Mouse (Mus musculus) spleen, adult 2 months (tissue): ENCODE data around the gene Eif2ak3. TPM values are rescaled to one million over a fixed set of nuclear protein-coding genes. Genes with fewer than 3 reads are reported as not detected.
A peak's percentile ranks its signal among the peaks of the same experiment; 100 is the strongest.

Experiments
- DNase-seq, 2 experiments: peaks; one replicate each; pipeline versions ENCODE4 v3.0.0 to v3.0.0-alpha.2; 2012 to 2021; ENCODE audit warnings: low spot score in 2 of 2, low read depth in 1 of 2
- H3K27ac ChIP-seq: fragments of 200-500 bp; 2 replicates; pipeline ENCODE4 v1.5.1; 2012; ENCODE audit warnings: low read length, inconsistent platforms; ENCODE audit not compliant: insufficient read depth
- H3K27me3 ChIP-seq: fragments of 200-500 bp; 2 replicates; pipeline ENCODE4 v1.6.1; 2012; ENCODE audit warnings: mild to moderate bottlenecking, moderate library complexity, low read length, inconsistent platforms; ENCODE audit not compliant: control insufficient read depth, insufficient read depth
- H3K36me3 ChIP-seq: fragments of 200-500 bp; 2 replicates; pipeline ENCODE4 v1.6.1; 2012; ENCODE audit warnings: mild to moderate bottlenecking, low read length, inconsistent platforms; ENCODE audit not compliant: control insufficient read depth, insufficient read depth
- H3K4me1 ChIP-seq: fragments of 200-500 bp; 2 replicates; pipeline ENCODE4 v1.6.1; 2011; ENCODE audit warnings: inconsistent platforms; ENCODE audit not compliant: control insufficient read depth, insufficient read depth, insufficient read length
- H3K4me3 ChIP-seq: fragments of 200-500 bp; 2 replicates; pipeline ENCODE4 v1.5.1; 2011; ENCODE audit warnings: mild to moderate bottlenecking, inconsistent platforms; ENCODE audit not compliant: insufficient read depth, insufficient read length; ENCODE audit errors: extremely low read depth
- CTCF ChIP-seq: fragments of 200-500 bp; IDR thresholded peaks from 2 replicates; pipeline ENCODE4 v1.5.1; 2011; ENCODE audit warnings: mild to moderate bottlenecking, inconsistent platforms; ENCODE audit not compliant: insufficient read depth, insufficient read length, insufficient replicate concordance; ENCODE audit errors: extremely low read depth
- POLR2A ChIP-seq: fragments of 200-500 bp; IDR thresholded peaks from 2 replicates; pipeline ENCODE4 v1.6.1; 2011; ENCODE audit warnings: low read depth, low read length, inconsistent platforms
- WGBS: fragments of 180-500 bp; shearing (Covaris S2); methylation state at CpG from one replicate; pipeline ENCODE4 v1.1.7; 2018; 5-methylcytosine and 5-hydroxymethylcytosine counted together
- polyA plus RNA-seq: library from polyadenylated mRNA; depleted of rRNA; stranded (reverse); fragments of >200 nt; gene quantifications from 2 replicates; pipeline ENCODE4 v1.2.3, GENCODE M21; 2012; rRNA removed

Gene Eif2ak3
- polyA plus RNA-seq, 1 experiment, result 15.7 TPM

DNA sequence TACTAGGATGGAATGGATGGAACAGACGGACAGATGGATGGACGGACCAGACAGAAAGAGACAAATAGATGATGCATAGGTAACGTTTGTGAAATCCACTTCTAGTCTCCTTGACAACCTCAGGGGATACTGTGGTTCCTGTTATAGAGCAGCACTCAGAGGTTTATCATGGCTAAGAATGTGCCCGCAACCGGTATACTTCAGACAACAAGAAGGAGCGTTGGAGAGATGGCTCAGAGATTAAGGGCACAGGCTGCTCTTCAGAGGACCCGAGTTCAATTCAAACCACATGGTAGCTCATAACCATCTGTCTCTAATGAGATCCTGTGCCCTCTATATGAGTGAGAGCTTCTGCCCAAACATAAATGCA lies 68.1 kb downstream of the Eif2ak3 start:
- DNase-seq, result no peak
- no peaks in the 10 kb centered on the region for H3K4me1 ChIP-seq
- 71% methylated on average over 7 of the region's 7 CpGs for WGBS
- no peak overlapping the region for H3K27ac ChIP-seq
- H3K36me3 ChIP-seq, result no peaks in the 10 kb centered on the region
- H3K27me3 ChIP-seq, result no peaks in the 10 kb centered on the region
- TF ChIP-seq POLR2A, result no peak
- TF ChIP-seq CTCF, result no peak
- H3K4me3 ChIP-seq, result no peak overlapping the region

- Histone ChIP-seq H3K36me3 (no peaks in the 10 kb centered on the region), H3K27me3 (no peaks in the 10 kb centered on the region), H3K4me1 (no peaks in the 10 kb centered on the region), H3K4me3 (no peak within 1 kb of the TSS), H3K27ac (no peak within 1 kb of the TSS)
- TF ChIP-seq CTCF, result no peak
- no peak for TF ChIP-seq POLR2A
- DNase-seq, result no peak
- 80% methylated on average over 3 of the region's 3 CpGs for WGBS
Measured at GRCm38 (mm10) chr6:70918827-70919226, 74.5 kb downstream of the Eif2ak3 start, which contains the start of gene Tex37. Gene Tex37 (minus strand): TSS chr6:70918927.

DNA sequence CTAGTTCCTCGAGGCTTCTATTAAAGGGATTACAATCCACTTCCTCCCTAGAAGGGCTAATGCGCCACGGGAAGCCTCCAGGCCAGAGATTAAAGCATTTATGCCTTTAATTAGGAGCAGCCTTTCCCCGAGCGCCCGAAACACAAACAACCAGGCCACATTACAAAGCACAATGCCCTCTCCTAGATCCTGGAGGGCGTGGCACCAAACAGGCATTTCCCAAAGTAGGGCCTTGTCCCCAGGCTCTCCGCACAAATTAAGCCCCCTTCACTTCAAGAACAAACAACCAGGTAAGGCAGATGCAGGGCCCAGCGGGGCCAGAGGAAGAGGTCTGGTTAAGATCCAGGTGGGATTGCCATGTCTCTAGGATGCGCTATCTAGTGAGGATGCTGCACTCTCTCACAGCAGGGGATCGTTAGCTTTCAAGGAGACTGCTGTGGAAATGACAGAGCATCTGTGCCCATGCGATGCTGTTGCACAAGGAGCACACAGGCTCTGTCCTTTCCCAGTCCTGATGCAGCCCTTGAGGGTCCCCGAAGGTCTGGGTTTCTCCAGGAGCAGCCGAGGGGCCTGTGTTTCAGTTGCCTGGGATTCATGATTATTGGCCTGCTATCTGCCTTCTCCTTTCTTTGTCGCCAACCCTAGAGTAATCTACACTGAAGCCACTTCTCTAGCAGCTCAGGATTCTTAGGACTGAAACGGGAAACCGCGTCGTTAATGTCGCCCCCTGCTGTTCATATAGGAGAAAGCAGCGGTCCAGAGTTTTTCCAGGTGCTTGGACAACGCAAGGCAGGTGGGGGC lies 77.2 kb downstream of the Eif2ak3 start:
- 29% methylated on average over 22 of the region's 22 CpGs for WGBS
- peak in 1 of 2 experiments; percentile 5 for DNase-seq
- no peaks in the 10 kb centered on the region for H3K27me3 ChIP-seq
- H3K4me1 ChIP-seq, result no peaks in the 10 kb centered on the region
- no peaks in the 10 kb centered on the region for H3K36me3 ChIP-seq
- no peak overlapping the region for H3K4me3 ChIP-seq
- TF ChIP-seq POLR2A (no peak), CTCF (peak; percentile 49; the same call in 1 of the 2 replicates)
- H3K27ac ChIP-seq, result no peak overlapping the region

DNA sequence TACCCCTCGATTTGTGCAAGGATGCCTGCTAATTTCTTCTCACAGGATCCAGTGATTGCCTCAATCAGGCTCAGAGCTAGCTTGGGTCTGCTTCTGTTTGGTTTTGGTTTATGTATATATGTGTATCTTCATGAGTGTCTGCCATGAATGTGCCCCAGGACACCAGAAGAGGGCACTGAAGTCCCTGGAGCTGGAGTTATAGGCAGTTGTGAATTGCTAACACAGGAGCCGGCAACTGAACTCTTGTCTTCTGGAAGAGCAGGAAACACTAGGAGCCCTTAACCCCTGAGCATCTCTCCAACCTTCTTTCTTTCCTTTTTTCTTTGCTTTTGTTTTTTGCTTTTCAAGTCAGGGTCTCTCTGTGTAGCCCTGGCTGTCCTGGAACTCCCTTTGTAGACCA lies 87.5 kb downstream of the Eif2ak3 start:
- TF ChIP-seq POLR2A, result no peak
- TF ChIP-seq CTCF, result no peak
- Histone ChIP-seq H3K27me3 (no peaks in the 10 kb centered on the region), H3K36me3 (no peaks in the 10 kb centered on the region), H3K4me1 (no peaks in the 10 kb centered on the region), H3K27ac (no peak overlapping the region), H3K4me3 (no peak overlapping the region)
- DNase-seq, result no peak
- WGBS, result 88% methylated on average over 2 of the region's 2 CpGs

DNA sequence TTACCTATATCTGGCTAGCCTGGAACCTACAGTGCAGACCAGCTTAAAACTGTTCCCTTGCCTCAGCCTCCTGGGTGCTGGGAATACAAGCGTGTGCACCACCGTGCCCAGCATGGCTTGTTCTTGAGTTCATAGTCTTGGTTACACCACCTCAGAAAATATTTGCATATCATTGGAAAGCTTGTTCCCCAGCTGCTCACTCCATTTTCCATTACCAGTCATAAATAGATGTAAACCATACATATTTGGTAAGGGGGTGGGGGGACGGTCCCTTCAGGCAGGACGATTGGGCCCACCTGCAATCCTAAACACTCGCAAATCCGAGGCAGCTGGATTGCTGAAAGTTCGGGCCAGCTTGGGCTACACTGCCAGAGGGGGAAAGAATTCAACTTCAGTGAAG lies 109.0 kb downstream of the Eif2ak3 start:
- Histone ChIP-seq H3K4me1 (peaks cover 7% of the 10 kb centered on the region), H3K36me3 (no peaks in the 10 kb centered on the region)
- TF ChIP-seq CTCF (no peak), POLR2A (no peak)

GRCm38 (mm10) chr6:70954040-70954439 lies 109.7 kb downstream of the Eif2ak3 start:
- H3K4me1 ChIP-seq, result peaks cover 7% of the 10 kb centered on the region
- H3K4me3 ChIP-seq, result no peak overlapping the region
- no peaks in the 10 kb centered on the region for H3K36me3 ChIP-seq
- 5% methylated on average over 6 of the region's 6 CpGs for WGBS
- no peak for TF ChIP-seq POLR2A
- no peak for TF ChIP-seq CTCF
- peaks cover 22% of the 10 kb centered on the region for H3K27me3 ChIP-seq
- no peak overlapping the region for H3K27ac ChIP-seq
- DNase-seq, result no peak

More for the DNA sequence above, 109.0 kb downstream of the Eif2ak3 start:
- Histone ChIP-seq H3K27ac (no peak overlapping the region), H3K4me3 (no peak overlapping the region), H3K27me3 (peaks cover 22% of the 10 kb centered on the region)
- no peak for DNase-seq
- WGBS, result 74% methylated on average over 7 of the region's 7 CpGs

Other genes starting within 250 kb of the Eif2ak3 start
- gene Rpia, start 52.3 kb upstream of the Eif2ak3 start, polyA plus RNA-seq, result 12.7 and 15.1 TPM in 2 replicates
- not detected in 2 replicates for gene Tex37, start 74.4 kb downstream of the Eif2ak3 start, polyA plus RNA-seq
- not detected in 2 replicates for gene Foxi3, start 112.0 kb downstream of the Eif2ak3 start, polyA plus RNA-seq